Mouse (Mus musculus): ENCODE data around the gene Cdh15. TPM values are rescaled to one million over a fixed set of nuclear protein-coding genes. Genes with fewer than 3 reads are reported as not detected.
A peak's percentile ranks its signal among the peaks of the same experiment; 100 is the strongest.

Gene Cdh15
- total and polyA plus RNA-seq, 2 experiments from 2014 or later, result 0.84 to 2.4 TPM

GRCm38 (mm10) chr8:122903002-122903401 is 55.2 kb downstream of the Cdh15 start:
- Histone ChIP-seq H3K27me3 (ENCODE audit: insufficient read depth, low read length) (no peaks in the 10 kb centered on the region), H3K4me2 (ENCODE audit: low read depth, low read length) (no peak overlapping the region), H3K9ac (replicated peaks; ENCODE audit: low read length) (no peak overlapping the region), H3K4me1 (ENCODE audit: insufficient read depth, low read length) (no peaks in the 10 kb centered on the region), H3K4me3 (ENCODE audit: low read length) (no peak overlapping the region), H3K36me3 (ENCODE audit: insufficient read depth, low read length) (peaks cover 7% of the 10 kb centered on the region), H3K9me3 (ENCODE audit: low read length) (no peaks in the 10 kb centered on the region), H3K27ac (no peak overlapping the region)
- WGBS, result 27% methylated on average over 5 of the region's 5 CpGs
- TF ChIP-seq CTCF (IDR thresholded peaks at IDR 0.05; ENCODE audit: low read depth), result no peak
- ATAC-seq (no peak), DNase-seq (ENCODE audit: low spot score) (no peak)

- Histone ChIP-seq H3K36me3 (ENCODE audit: insufficient read depth, low read length) (0 out of 2 replicates have a peak, but pooled peaks cover 8% of the 10 kb centered on the region), H3K27me3 (ENCODE audit: insufficient read depth, low read length) (no peaks in the 10 kb centered on the region), H3K4me3 (ENCODE audit: low read length) (no peak overlapping the region), H3K4me1 (ENCODE audit: insufficient read depth, low read length) (no peaks in the 10 kb centered on the region), H3K9ac (replicated peaks; ENCODE audit: low read length) (no peak overlapping the region), H3K27ac (no peak overlapping the region), H3K9me3 (ENCODE audit: low read length) (no peaks in the 10 kb centered on the region), H3K4me2 (ENCODE audit: low read depth, low read length) (no peak overlapping the region)
- DNase-seq (ENCODE audit: low spot score), result no peak
- no peak for ATAC-seq
- no peak for TF ChIP-seq CTCF (IDR thresholded peaks at IDR 0.05; ENCODE audit: low read depth)
- 81% methylated on average over 11 of the region's 11 CpGs for WGBS
These were observed 56.7 kb downstream of the Cdh15 start for GRCm38 (mm10) chr8:122904496-122904895.

DNA sequence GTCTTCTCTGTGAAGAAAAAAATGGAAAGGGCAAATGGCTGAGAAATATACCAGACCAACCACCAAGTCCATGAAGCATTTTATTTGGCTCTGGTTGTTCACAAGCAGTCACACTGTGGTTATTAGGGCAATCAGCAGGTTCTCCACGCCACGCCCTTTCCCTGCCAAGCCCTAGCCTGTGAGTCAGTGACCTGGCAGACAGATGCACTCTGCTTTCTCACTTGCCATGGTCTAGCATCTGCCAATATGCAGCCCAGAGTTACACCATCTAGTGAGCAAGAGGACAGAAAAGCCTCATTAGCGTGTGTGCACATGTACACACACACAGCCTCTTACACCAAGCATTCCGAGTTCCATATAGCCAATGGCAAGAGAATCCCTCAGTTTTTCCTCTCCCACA is 57.6 kb downstream of the Cdh15 start:
- Histone ChIP-seq H3K9me3 (ENCODE audit: low read length) (no peaks in the 10 kb centered on the region), H3K4me2 (ENCODE audit: low read depth, low read length) (no peak overlapping the region), H3K36me3 (ENCODE audit: insufficient read depth, low read length) (0 out of 2 replicates have a peak, but pooled peaks cover 8% of the 10 kb centered on the region), H3K4me1 (ENCODE audit: insufficient read depth, low read length) (no peaks in the 10 kb centered on the region; the same call in 1 of the 2 replicates), H3K9ac (replicated peaks; ENCODE audit: low read length) (no peak overlapping the region), H3K27ac (no peak overlapping the region), H3K4me3 (ENCODE audit: low read length) (no peak overlapping the region), H3K27me3 (ENCODE audit: insufficient read depth, low read length) (no peaks in the 10 kb centered on the region)
- 90% methylated on average over 4 of the region's 4 CpGs for WGBS
- TF ChIP-seq CTCF (IDR thresholded peaks at IDR 0.05; ENCODE audit: low read depth), result no peak
- no peak for DNase-seq (ENCODE audit: low spot score)
- no peak for ATAC-seq

DNA sequence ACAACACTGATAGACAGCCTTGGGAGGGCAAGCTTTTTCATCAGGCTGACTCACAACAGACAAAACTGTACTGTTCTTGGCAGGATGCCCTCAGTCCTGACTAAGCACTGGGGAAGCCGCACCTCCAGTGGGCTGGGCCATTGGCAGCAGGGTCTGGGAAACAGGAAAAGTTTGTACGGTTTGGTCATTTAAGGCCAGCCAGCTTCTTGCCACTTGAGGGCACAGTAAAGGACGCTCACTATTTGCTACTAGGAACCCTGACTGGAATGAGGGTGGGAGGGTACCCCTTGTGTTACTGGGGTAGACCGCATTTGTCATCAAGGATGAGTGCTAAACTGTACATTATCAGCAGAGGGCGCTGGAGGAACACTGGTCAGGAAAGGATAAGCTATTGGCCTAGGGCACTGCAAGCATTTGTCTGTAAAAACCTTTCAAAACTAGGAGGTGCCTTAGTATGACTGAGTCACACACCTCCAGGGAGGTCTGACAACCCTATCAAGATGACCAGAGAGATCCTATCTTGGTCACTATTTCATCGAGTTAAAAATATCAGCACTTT is 58.8 kb downstream of the Cdh15 start:
- H3K27me3 ChIP-seq (ENCODE audit: insufficient read depth, low read length), result no peaks in the 10 kb centered on the region
- H3K4me3 ChIP-seq (ENCODE audit: low read length), result no peak overlapping the region
- DNase-seq (ENCODE audit: low spot score) (peak; percentile 92), ATAC-seq (peak; percentile 93)
- no peak overlapping the region for H3K9ac ChIP-seq (replicated peaks; ENCODE audit: low read length)
- H3K36me3 ChIP-seq (ENCODE audit: insufficient read depth, low read length), result 0 out of 2 replicates have a peak, but pooled peaks cover 8% of the 10 kb centered on the region
- no peak overlapping the region for H3K4me2 ChIP-seq (ENCODE audit: low read depth, low read length)
- no peak overlapping the region for H3K27ac ChIP-seq
- H3K4me1 ChIP-seq (ENCODE audit: insufficient read depth, low read length), result no peaks in the 10 kb centered on the region; the same call in 1 of the 2 replicates
- peak; percentile 98 for TF ChIP-seq CTCF (IDR thresholded peaks at IDR 0.05; ENCODE audit: low read depth)
- WGBS, result 26% methylated on average over 6 of the region's 6 CpGs
- no peaks in the 10 kb centered on the region for H3K9me3 ChIP-seq (ENCODE audit: low read length)

DNA sequence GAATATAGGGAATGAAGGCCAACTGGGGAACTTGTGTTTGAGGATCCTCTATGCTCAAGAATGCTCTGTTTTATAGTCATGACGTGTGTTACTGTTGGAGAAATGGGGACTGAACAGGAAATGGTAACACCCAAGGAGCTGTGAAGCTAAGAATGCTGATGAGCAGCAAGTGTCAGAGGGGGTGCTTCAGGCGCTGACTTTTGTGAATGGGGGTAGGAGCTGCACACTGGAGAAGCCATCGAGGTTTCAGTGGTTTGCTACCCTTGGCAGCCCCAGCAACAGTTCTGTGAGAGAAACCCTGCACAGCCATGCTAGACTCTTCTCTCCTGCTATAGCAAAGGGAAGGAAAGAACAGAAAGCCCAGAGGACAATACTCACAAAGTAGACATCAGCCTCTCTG is 64.4 kb downstream of the Cdh15 start:
- WGBS, result 72% methylated on average over 3 of the region's 3 CpGs
- Histone ChIP-seq H3K9ac (replicated peaks; ENCODE audit: low read length) (no peak overlapping the region), H3K9me3 (ENCODE audit: low read length) (no peaks in the 10 kb centered on the region), H3K4me3 (ENCODE audit: low read length) (no peak overlapping the region), H3K27me3 (ENCODE audit: insufficient read depth, low read length) (no peaks in the 10 kb centered on the region), H3K4me2 (ENCODE audit: low read depth, low read length) (no peak overlapping the region), H3K36me3 (ENCODE audit: insufficient read depth, low read length) (0 out of 2 replicates have a peak, but pooled peaks cover 8% of the 10 kb centered on the region), H3K27ac (no peak overlapping the region), H3K4me1 (ENCODE audit: insufficient read depth, low read length) (no peaks in the 10 kb centered on the region; the same call in 1 of the 2 replicates)
- TF ChIP-seq CTCF (IDR thresholded peaks at IDR 0.05; ENCODE audit: low read depth), result no peak
- ATAC-seq (no peak), DNase-seq (ENCODE audit: low spot score) (no peak)

DNA sequence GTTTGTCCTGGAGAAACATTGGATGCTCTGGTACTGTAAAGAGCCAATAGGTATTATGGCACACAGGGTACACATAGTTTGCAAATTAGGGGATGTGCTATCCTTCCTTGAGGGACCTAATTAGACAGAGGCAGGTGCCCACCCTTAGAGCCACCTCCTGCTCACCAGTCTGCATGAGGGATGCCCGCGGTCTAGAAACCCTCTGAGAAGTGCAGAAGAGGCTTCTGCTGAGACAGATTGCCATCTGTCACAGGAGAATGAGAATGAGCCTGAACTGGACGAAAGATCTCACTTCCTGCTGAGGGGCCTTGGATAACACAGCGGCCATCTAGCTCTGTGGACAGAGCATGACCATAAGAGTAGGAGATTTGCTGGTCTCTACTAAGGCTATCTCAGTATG is 65.1 kb downstream of the Cdh15 start:
- Histone ChIP-seq H3K9me3 (ENCODE audit: low read length) (no peaks in the 10 kb centered on the region), H3K4me2 (ENCODE audit: low read depth, low read length) (no peak overlapping the region), H3K27me3 (ENCODE audit: insufficient read depth, low read length) (no peaks in the 10 kb centered on the region), H3K27ac (no peak overlapping the region), H3K36me3 (ENCODE audit: insufficient read depth, low read length) (0 out of 2 replicates have a peak, but pooled peaks cover 4% of the 10 kb centered on the region), H3K4me1 (ENCODE audit: insufficient read depth, low read length) (no peaks in the 10 kb centered on the region; the same call in none of the 2 replicates), H3K4me3 (ENCODE audit: low read length) (no peak overlapping the region), H3K9ac (replicated peaks; ENCODE audit: low read length) (no peak overlapping the region)
- 76% methylated on average over 4 of the region's 4 CpGs for WGBS
- no peak for DNase-seq (ENCODE audit: low spot score)
- no peak for TF ChIP-seq CTCF (IDR thresholded peaks at IDR 0.05; ENCODE audit: low read depth)
- no peak for ATAC-seq

DNA sequence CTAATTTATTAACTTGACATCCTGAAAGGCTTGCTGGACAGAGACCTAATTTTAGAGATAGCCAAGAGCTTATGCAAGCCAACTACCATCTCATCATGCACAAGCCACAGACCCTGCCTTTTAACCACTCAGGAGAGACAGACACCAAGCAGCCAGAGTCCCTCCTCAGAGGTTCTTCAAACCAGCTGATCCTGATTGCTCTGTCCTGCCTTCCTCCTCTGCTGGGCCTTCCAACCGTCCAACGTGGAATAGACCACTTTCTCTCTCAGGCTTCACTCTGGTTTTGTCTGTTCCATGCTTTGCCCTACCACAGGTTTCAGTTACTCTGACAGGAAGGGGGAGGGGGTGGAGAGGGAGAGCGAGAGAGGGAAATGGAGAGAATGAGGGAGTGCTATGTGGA is 69.0 kb downstream of the Cdh15 start:
- ATAC-seq, result no peak
- no peak for TF ChIP-seq CTCF (IDR thresholded peaks at IDR 0.05; ENCODE audit: low read depth)
- H3K27ac ChIP-seq, result no peak overlapping the region

More for the DNA sequence above, 69.0 kb downstream of the Cdh15 start:
- Histone ChIP-seq H3K9ac (replicated peaks; ENCODE audit: low read length) (no peak overlapping the region), H3K4me2 (ENCODE audit: low read depth, low read length) (no peak overlapping the region), H3K9me3 (ENCODE audit: low read length) (no peaks in the 10 kb centered on the region), H3K27me3 (ENCODE audit: insufficient read depth, low read length) (no peaks in the 10 kb centered on the region), H3K4me1 (ENCODE audit: insufficient read depth, low read length) (peaks cover 10% of the 10 kb centered on the region), H3K36me3 (ENCODE audit: insufficient read depth, low read length) (no peaks in the 10 kb centered on the region), H3K4me3 (ENCODE audit: low read length) (no peak overlapping the region)
- no peak for DNase-seq (ENCODE audit: low spot score)
- 74% methylated on average over 3 of the region's 3 CpGs for WGBS

Other genes with a start within 250 kb of the Cdh15 start
- 12.0 and 14.2 TPM in 2 replicates for gene Galns, start 236.5 kb upstream of the Cdh15 start, total RNA-seq (2014; rRNA removed)
- 9.1 and 10.0 TPM in 2 replicates for gene Galns, start 236.5 kb upstream of the Cdh15 start, polyA plus RNA-seq (2015; fragmentation: Nextera tagmentation; extraction: Ambion mirVana)
- 7.6 and 11.4 TPM in 2 replicates for gene Trappc2l, start 236.3 kb upstream of the Cdh15 start, total RNA-seq (2014; rRNA removed)
- gene Trappc2l, start 236.3 kb upstream of the Cdh15 start, polyA plus RNA-seq (2015; fragmentation: Nextera tagmentation; extraction: Ambion mirVana), result 117 and 130 TPM in 2 replicates
- not detected in 2 replicates for gene Pabpn1l, start 225.2 kb upstream of the Cdh15 start, total RNA-seq (2014; rRNA removed)
- not detected in 2 replicates for gene Pabpn1l, start 225.2 kb upstream of the Cdh15 start, polyA plus RNA-seq (2015; fragmentation: Nextera tagmentation; extraction: Ambion mirVana)
- 9.2 and 10.0 TPM in 2 replicates for gene Cbfa2t3, start 148.9 kb upstream of the Cdh15 start, total RNA-seq (2014; rRNA removed)
- gene Cbfa2t3, start 148.9 kb upstream of the Cdh15 start, polyA plus RNA-seq (2015; fragmentation: Nextera tagmentation; extraction: Ambion mirVana), result 12.4 and 12.6 TPM in 2 replicates
- 19.9 and 22.3 TPM in 2 replicates for gene Acsf3, start 72.5 kb upstream of the Cdh15 start, total RNA-seq (2014; rRNA removed)
- gene Acsf3, start 72.5 kb upstream of the Cdh15 start, polyA plus RNA-seq (2015; fragmentation: Nextera tagmentation; extraction: Ambion mirVana), result 18.6 and 20.6 TPM in 2 replicates
- 89.9 and 96.6 TPM in 2 replicates for gene Ankrd11, start 194.3 kb downstream of the Cdh15 start, total RNA-seq (2014; rRNA removed)
- gene Ankrd11, start 194.3 kb downstream of the Cdh15 start, polyA plus RNA-seq (2015; fragmentation: Nextera tagmentation; extraction: Ambion mirVana), result 74.4 and 75.9 TPM in 2 replicates
- gene Spg7, start 215.0 kb downstream of the Cdh15 start, total RNA-seq (2014; rRNA removed), result 45.1 and 52.7 TPM in 2 replicates
- gene Spg7, start 215.0 kb downstream of the Cdh15 start, polyA plus RNA-seq (2015; fragmentation: Nextera tagmentation; extraction: Ambion mirVana), result 49.7 and 51.6 TPM in 2 replicates

Data from hindbrain, postnatal 0 days (tissue).